Comparison of ENCODE assay signal across 8 mouse cellular contexts in the genomic region with DNA sequence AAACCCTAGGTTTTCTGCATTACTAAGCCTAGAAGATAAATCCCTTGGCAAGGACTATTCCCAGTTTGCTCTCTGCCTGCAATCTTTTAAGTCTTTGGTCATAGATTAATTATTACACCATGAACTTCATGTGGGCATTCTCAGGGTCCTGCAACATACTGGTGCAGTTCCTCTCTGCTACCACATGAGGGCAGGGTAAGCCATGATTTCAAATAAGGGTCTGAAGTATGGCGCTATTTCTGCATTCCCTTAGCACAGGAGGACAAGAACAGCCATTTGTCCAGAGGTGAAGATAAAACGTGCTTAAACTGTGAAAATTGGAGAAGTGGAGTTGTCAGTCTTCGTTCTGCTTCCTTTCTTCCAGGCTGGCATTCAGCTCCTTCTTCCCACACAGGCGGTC. TPM values are rescaled to one million over a fixed set of nuclear protein-coding genes. Genes with fewer than 3 reads are reported as not detected.
DNase-seq lines count a peak whose midpoint lies in the region; ATAC-seq and TF ChIP-seq lines count a peak whose summit lies in the region.

No protein-coding gene starts in this region.

- no peaks in the 10 kb centered on the region for H3K27me3 ChIP-seq in C2C12 (ENCODE audit: control insufficient read depth, insufficient read depth, insufficient read length)
- H3K27me3 ChIP-seq in embryonic facial prominence, embryonic 13.5 days, result no peaks in the 10 kb centered on the region
- H3K27me3 ChIP-seq in kidney, adult 2 months (replicated peaks; ENCODE audit: control insufficient read depth, insufficient read depth, low read length), result no peaks in the 10 kb centered on the region
- H3K27me3 ChIP-seq in limb, embryonic 10.5 days (ENCODE audit: low read depth, poor library complexity, severe bottlenecking), result no peaks in the 10 kb centered on the region
- H3K27me3 ChIP-seq in midbrain, embryonic 11.5 days (ENCODE audit: control insufficient read depth, insufficient read depth, low read length), result no peaks in the 10 kb centered on the region

- H3K27ac ChIP-seq in embryonic facial prominence, embryonic 13.5 days, result no peak overlapping the region; the same call in 1 of the 2 replicates
- H3K27ac ChIP-seq in kidney, adult 2 months (ENCODE audit: insufficient read depth, low read depth, low read length), result no peak overlapping the region
- peak overlapping the region; percentile 98 for H3K27ac ChIP-seq in limb, embryonic 10.5 days
- no peak overlapping the region for H3K27ac ChIP-seq in midbrain, embryonic 11.5 days (ENCODE audit: low read depth, low read length)

- peaks cover 67% of the 10 kb centered on the region for H3K79me2 ChIP-seq in C2C12 (ENCODE audit: control insufficient read depth, insufficient read depth)

- no peak overlapping the region for H3K9ac ChIP-seq in embryonic facial prominence, embryonic 13.5 days
- H3K9ac ChIP-seq in midbrain, embryonic 11.5 days (ENCODE audit: low read length), result peak overlapping the region; percentile 54

- no peaks in the 10 kb centered on the region for H3K36me3 ChIP-seq in C2C12 (ENCODE audit: control insufficient read depth, insufficient read depth)
- H3K36me3 ChIP-seq in embryonic facial prominence, embryonic 13.5 days, result 0 out of 2 replicates have a peak, but pooled peaks cover 11% of the 10 kb centered on the region
- H3K36me3 ChIP-seq in kidney, adult 2 months (ENCODE audit: control insufficient read depth, insufficient read depth, low read length), result no peaks in the 10 kb centered on the region
- peaks cover 25% of the 10 kb centered on the region for H3K36me3 ChIP-seq in limb, embryonic 10.5 days
- H3K36me3 ChIP-seq in midbrain, embryonic 11.5 days (ENCODE audit: control insufficient read depth, insufficient read depth, low read length), result no peaks in the 10 kb centered on the region

- H3K79me3 ChIP-seq in C2C12 (ENCODE audit: low read depth), result peaks cover 41% of the 10 kb centered on the region

- peak; percentile 12 for DNase-seq in adrenal gland, postnatal 25 days
- DNase-seq in heart, adult 8-10 months (ENCODE audit: low spot score), result peak; percentile 75
- peak; percentile 87 for DNase-seq in kidney, adult 2 months
- peak; percentile 57 for DNase-seq in limb, embryonic 10.5 days (ENCODE audit: low spot score)
- DNase-seq in midbrain, embryonic 11.5 days (ENCODE audit: low spot score, missing footprints), result peak; percentile 89
- peak; percentile 72 for DNase-seq in skeletal muscle tissue, adult 2 months (ENCODE audit: low read depth, low spot score)

- peak overlapping the region; percentile 55 for H3K4me2 ChIP-seq in embryonic facial prominence, embryonic 13.5 days
- H3K4me2 ChIP-seq in midbrain, embryonic 11.5 days, result peak overlapping the region; percentile 42

- peaks cover 9% of the 10 kb centered on the region; the same call in 1 of the 2 replicates for H3K4me1 ChIP-seq in embryonic facial prominence, embryonic 13.5 days
- peaks cover 2% of the 10 kb centered on the region; the same call in 1 of the 2 replicates for H3K4me1 ChIP-seq in kidney, adult 2 months (ENCODE audit: control insufficient read depth, insufficient read depth, low read length)
- peaks cover 22% of the 10 kb centered on the region for H3K4me1 ChIP-seq in limb, embryonic 10.5 days
- H3K4me1 ChIP-seq in midbrain, embryonic 11.5 days (ENCODE audit: control insufficient read depth, insufficient read depth, low read length), result no peaks in the 10 kb centered on the region

- TF ChIP-seq CTCF in C2C12 (IDR thresholded peaks at IDR 0.05; ENCODE audit: control insufficient read depth, insufficient read depth, insufficient read length), result peak; percentile 60
- TF ChIP-seq CTCF in kidney, adult 2 months (conservative IDR thresholded peaks at IDR 0.05; ENCODE audit: insufficient read depth, insufficient read length, low read depth, low read length), result peak; percentile 94

- H3K9me3 ChIP-seq in embryonic facial prominence, embryonic 13.5 days, result no peaks in the 10 kb centered on the region
- H3K9me3 ChIP-seq in limb, embryonic 10.5 days (replicated peaks), result no peaks in the 10 kb centered on the region
- no peaks in the 10 kb centered on the region for H3K9me3 ChIP-seq in midbrain, embryonic 11.5 days (ENCODE audit: control insufficient read depth, low read length)

- H3K4me3 ChIP-seq in C2C12 (ENCODE audit: insufficient read depth, poor library complexity, severe bottlenecking), result no peak overlapping the region
- H3K4me3 ChIP-seq in embryonic facial prominence, embryonic 13.5 days, result peak overlapping the region; percentile 29
- no peak overlapping the region for H3K4me3 ChIP-seq in kidney, adult 2 months (ENCODE audit: insufficient read depth, low read depth, low read length)
- peak overlapping the region; percentile 100 for H3K4me3 ChIP-seq in limb, embryonic 10.5 days
- H3K4me3 ChIP-seq in midbrain, embryonic 11.5 days (ENCODE audit: low read depth, low read length), result peak overlapping the region; percentile 18

- H3ac ChIP-seq in C2C12 (ENCODE audit: control insufficient read depth, insufficient read length, low read depth), result no peak overlapping the region

- ATAC-seq in embryonic facial prominence, embryonic 13.5 days (ENCODE audit: insufficient number of reproducible peaks, insufficient read depth, low FRiP score, low TSS enrichment, low read depth), result no peak
- no peak for ATAC-seq in midbrain, embryonic 11.5 days (ENCODE audit: low FRiP score)

- 18% methylated on average over 4 of the region's 4 CpGs for WGBS in embryonic facial prominence, embryonic 13.5 days
- 13% methylated on average over 4 of the region's 4 CpGs for WGBS in kidney, adult 2 months
- WGBS in limb, embryonic 10.5 days, result 21% methylated on average over 4 of the region's 4 CpGs
- WGBS in midbrain, embryonic 11.5 days, result 21% methylated on average over 4 of the region's 4 CpGs

- no peak for TF ChIP-seq POLR2A in kidney, adult 2 months (IDR thresholded peaks at IDR 0.05; ENCODE audit: low read depth, low read length)

TF ChIP-seq in C2C12, 6 proteins besides CTCF, POLR2A, EP300 and RAD21:
- TF ChIP-seq MYOG (IDR thresholded peaks at IDR 0.05; ENCODE audit: control insufficient read depth, extremely low read depth, insufficient read length) (no peak), MAX (IDR thresholded peaks at IDR 0.05) (no peak), MYOD1 (IDR thresholded peaks at IDR 0.05; ENCODE audit: control insufficient read depth, insufficient read length, low read depth) (no peak), USF1 (IDR thresholded peaks at IDR 0.05; ENCODE audit: low read depth) (no peak), CEBPB (IDR thresholded peaks at IDR 0.05; ENCODE audit: low read depth) (no peak), FOSL1 (IDR thresholded peaks at IDR 0.05; ENCODE audit: insufficient read depth, low read length, poor library complexity, severe bottlenecking) (no peak)
TF ChIP-seq in C2C12: peak in this region for 0.

RNA-seq across cellular contexts. Expression of gene Klhdc10, which starts 1.8 kb away (rescaled TPM):
- 33.9 TPM for polyA plus RNA-seq in C2C12 (2012; fragmentation: generic; extraction: Trizol)
- total RNA-seq in adrenal gland, postnatal 25 days (2021), result 58.5 and 86.2 TPM in 2 replicates
- 22.3 and 26.3 TPM in 2 replicates for polyA plus RNA-seq in embryonic facial prominence, embryonic 13.5 days (2015; fragmentation: Nextera tagmentation; extraction: Ambion mirVana)
- total RNA-seq in heart, adult 8-10 months (2022), result 10 to 100 TPM; 45.4 to 55.7 (median 50.9) TPM
- 34.0 and 42.7 TPM in 2 replicates for polyA plus RNA-seq in kidney, adult 2 months (2012; rRNA removed)
- 46.2 and 49.2 TPM in 2 replicates for polyA plus RNA-seq in limb, embryonic 10.5 days (2016; fragmentation: Nextera tagmentation; extraction: Ambion mirVana)
- 28.3 and 28.8 TPM in 2 replicates for polyA plus RNA-seq in midbrain, embryonic 11.5 days (2014; fragmentation: Nextera tagmentation; extraction: Ambion mirVana)

RNA-seq across cellular contexts. Expression of gene Zc3hc1, which starts 12.6 kb away (rescaled TPM):
- 41.6 TPM for polyA plus RNA-seq in C2C12 (2012; fragmentation: generic; extraction: Trizol)
- total RNA-seq in adrenal gland, postnatal 25 days (2021), result 17.7 and 20.0 TPM in 2 replicates
- polyA plus RNA-seq in embryonic facial prominence, embryonic 13.5 days (2015; fragmentation: Nextera tagmentation; extraction: Ambion mirVana), result 64.5 and 74.0 TPM in 2 replicates
- 10 to 100 TPM; 14.5 to 18.4 (median 16.6) TPM for total RNA-seq in heart, adult 8-10 months (2022)
- 11.0 and 12.0 TPM in 2 replicates for polyA plus RNA-seq in kidney, adult 2 months (2012; rRNA removed)
- 91.3 and 95.9 TPM in 2 replicates for polyA plus RNA-seq in limb, embryonic 10.5 days (2016; fragmentation: Nextera tagmentation; extraction: Ambion mirVana)
- 75.4 and 76.8 TPM in 2 replicates for polyA plus RNA-seq in midbrain, embryonic 11.5 days (2014; fragmentation: Nextera tagmentation; extraction: Ambion mirVana)

Comparison
In these comparisons a context has a peak if more than half of its experiments do, and no peak if none do; other contexts are left out.
1. H3K4me3 ChIP-seq: peak in embryonic facial prominence, embryonic 13.5 days (single experiment), limb, embryonic 10.5 days (single experiment) and midbrain, embryonic 11.5 days (single experiment); none in C2C12 (single experiment) and kidney, adult 2 months (single experiment).
2. DNase-seq: peak in every context shown above with its lines; median percentile 89 in midbrain, embryonic 11.5 days; 87 in kidney, adult 2 months; 75 in heart, adult 8-10 months; 72 in skeletal muscle tissue, adult 2 months; 57 in limb, embryonic 10.5 days; 12 in adrenal gland, postnatal 25 days.